Comparison of ENCODE assay signal across 12 mouse cellular contexts in genomic region chr10:93143986-93144314, GRCm38 (mm10). TPM values are rescaled to one million over a fixed set of nuclear protein-coding genes. Genes with fewer than 3 reads are reported as not detected.
DNase-seq lines count a peak whose midpoint lies in the region; ATAC-seq and TF ChIP-seq lines count a peak whose summit lies in the region.
"Had no signal": no experiment of that assay in that cellular context is flagged by ENCODE, and none has a peak within 500 bp of the region (broad histone marks: within the 10 kb centered on the region; RNA-seq: fewer than 3 reads in every experiment).

No protein-coding gene starts in this region.

- H3K79me2 ChIP-seq in MEL (ENCODE audit: control insufficient read depth, insufficient read depth, low read length, poor library complexity) = peaks cover 13% of the 10 kb centered on the region

- peak overlapping the region; percentile 62 for H3K4me2 ChIP-seq in heart, embryonic 12.5 days
- peak overlapping the region; percentile 57 for H3K4me2 ChIP-seq in liver, embryonic 11.5 days
- H3K4me2 ChIP-seq in liver, postnatal 0 days (ENCODE audit: low read depth, low read length) = peak overlapping the region; percentile 70
- H3K4me2 ChIP-seq: limb, embryonic 15.5 days had no signal

- TF ChIP-seq RAD21 in MEL (IDR thresholded peaks at IDR 0.05; ENCODE audit: low read depth, low read length) = no peak

- H3K4me3 ChIP-seq in heart, embryonic 12.5 days = 0 out of 2 replicates have a peak overlapping the region, but pooled peaks have one; percentile 36
- H3K4me3 ChIP-seq in liver, embryonic 11.5 days (ENCODE audit: low read depth, low read length) = peak overlapping the region; percentile 32
- H3K4me3 ChIP-seq in MEL (ENCODE audit: control insufficient read depth in 1 of 2, insufficient read depth in 1 of 2, low read depth in 2 of 2, low read length in 2 of 2) = peak overlapping the region; percentile 56 to 58
- H3K4me3 ChIP-seq in liver, postnatal 0 days (ENCODE audit: low read depth, low read length) = peak overlapping the region; percentile 51
- H3K4me3 ChIP-seq: limb, embryonic 15.5 days; myocyte had no signal

- H3K9ac ChIP-seq in heart, embryonic 12.5 days = no peak overlapping the region
- peak overlapping the region; percentile 42 for H3K9ac ChIP-seq in liver, embryonic 11.5 days (ENCODE audit: low read depth, low read length)
- H3K9ac ChIP-seq in MEL (ENCODE audit: control insufficient read depth, low read depth, low read length, poor library complexity, severe bottlenecking) = peak overlapping the region; percentile 78
- peak overlapping the region; percentile 62; the same call in 1 of the 2 replicates for H3K9ac ChIP-seq in liver, postnatal 0 days (replicated peaks)
- H3K9ac ChIP-seq: limb, embryonic 15.5 days had no signal

- 61% methylated on average over 6 of the region's 6 CpGs for WGBS in heart, embryonic 12.5 days
- 45% methylated on average over 6 of the region's 6 CpGs for WGBS in liver, embryonic 11.5 days
- WGBS in liver, postnatal 0 days (ENCODE audit: insufficient replicate concordance) = 33% methylated on average over 6 of the region's 6 CpGs

- H3K9me3 ChIP-seq in heart, embryonic 12.5 days (replicated peaks) = no peaks in the 10 kb centered on the region
- H3K9me3 ChIP-seq in liver, embryonic 11.5 days (ENCODE audit: control insufficient read depth, low read length) = no peaks in the 10 kb centered on the region
- no peaks in the 10 kb centered on the region for H3K9me3 ChIP-seq in MEL (replicated peaks; ENCODE audit: insufficient read depth, low read length)
- no peaks in the 10 kb centered on the region for H3K9me3 ChIP-seq in liver, postnatal 0 days (ENCODE audit: low read length)
- H3K9me3 ChIP-seq: limb, embryonic 15.5 days had no signal

- TF ChIP-seq EP300 in MEL (IDR thresholded peaks at IDR 0.05; ENCODE audit: low read depth in 1 of 2, low read length in 2 of 2) = no peak
- no peak for TF ChIP-seq EP300 in liver, postnatal 0 days (IDR thresholded peaks at IDR 0.05; ENCODE audit: low read depth)

- no peak; a peak in 1 of 4 replicates for TF ChIP-seq POLR2A in MEL (IDR thresholded peaks at IDR 0.05; ENCODE audit: control insufficient read depth in 1 of 2, insufficient read depth in 1 of 2, low read depth in 1 of 2, low read length in 2 of 2, poor library complexity in 1 of 2)

- no peaks in the 10 kb centered on the region for H3K27me3 ChIP-seq in heart, embryonic 12.5 days (replicated peaks)
- H3K27me3 ChIP-seq in liver, embryonic 11.5 days (replicated peaks; ENCODE audit: control insufficient read depth, insufficient read depth, low read length) = no peaks in the 10 kb centered on the region
- no peaks in the 10 kb centered on the region for H3K27me3 ChIP-seq in MEL (ENCODE audit: control insufficient read depth in 1 of 2, insufficient read depth in 2 of 2, low read length in 2 of 2)
- H3K27me3 ChIP-seq in liver, postnatal 0 days (ENCODE audit: insufficient read depth, low read length) = no peaks in the 10 kb centered on the region
- H3K27me3 ChIP-seq: limb, embryonic 15.5 days had no signal

- no peak for DNase-seq in heart, postnatal 14 days
- DNase-seq in liver, embryonic 11.5 days (ENCODE audit: low spot score) = no peak
- no peak for DNase-seq in liver
- peak; percentile 53 for DNase-seq in MEL (ENCODE audit: low read depth, low spot score)
- DNase-seq in liver, postnatal 0 days = no peak
- DNase-seq in retina, embryonic 14.5 days (ENCODE audit: low spot score) = no peak
- DNase-seq: cerebellum, adult 2 months; kidney, postnatal 4 days; right cerebral cortex, postnatal 4 days had no signal

- intact Hi-C loops in heart, postnatal 14 days (cut with DNase I) = no loop called here

- no peaks in the 10 kb centered on the region for H3K36me3 ChIP-seq in heart, embryonic 12.5 days
- no peaks in the 10 kb centered on the region for H3K36me3 ChIP-seq in liver, embryonic 11.5 days (ENCODE audit: control insufficient read depth, insufficient read depth, low read length)
- peaks cover 0 to 27% of the 10 kb centered on the region in 2 experiments; a peak in 2 of 4 replicates for H3K36me3 ChIP-seq in MEL (ENCODE audit: control insufficient read depth in 1 of 2, insufficient read depth in 2 of 2, low read length in 2 of 2)
- H3K36me3 ChIP-seq in liver, postnatal 0 days (replicated peaks; ENCODE audit: insufficient read depth, low read length) = no peaks in the 10 kb centered on the region
- H3K36me3 ChIP-seq: limb, embryonic 15.5 days had no signal

- no peak for TF ChIP-seq CTCF in MEL (IDR thresholded peaks at IDR 0.05 in 2 of 3, conservative IDR thresholded peaks at IDR 0.05 in 1 of 3; ENCODE audit: control insufficient read depth in 1 of 3, insufficient read depth in 1 of 3, low read depth in 2 of 3, low read length in 3 of 3, poor library complexity in 1 of 3, severe bottlenecking in 1 of 3)
- no peak for TF ChIP-seq CTCF in liver, postnatal 0 days (IDR thresholded peaks at IDR 0.05; ENCODE audit: low read depth)

- peaks cover 12% of the 10 kb centered on the region for H3K4me1 ChIP-seq in heart, embryonic 12.5 days (replicated peaks)
- H3K4me1 ChIP-seq in liver, embryonic 11.5 days (replicated peaks; ENCODE audit: control insufficient read depth, insufficient read depth, low read length) = peaks cover 12% of the 10 kb centered on the region
- H3K4me1 ChIP-seq in MEL (ENCODE audit: control insufficient read depth in 1 of 2, insufficient read depth in 2 of 2, low read length in 2 of 2) = peaks cover 8 to 28% of the 10 kb centered on the region in 2 experiments
- peaks cover 32% of the 10 kb centered on the region for H3K4me1 ChIP-seq in liver, postnatal 0 days (ENCODE audit: insufficient read depth)
- H3K4me1 ChIP-seq: limb, embryonic 15.5 days had no signal

- peak overlapping the region; percentile 59; the same call in 1 of the 2 replicates for H3K27ac ChIP-seq in heart, embryonic 12.5 days (ENCODE audit: poor library complexity, severe bottlenecking)
- H3K27ac ChIP-seq in liver, embryonic 11.5 days (ENCODE audit: low read depth, low read length) = peak overlapping the region; percentile 97
- peak overlapping the region; percentile 100 for H3K27ac ChIP-seq in MEL (ENCODE audit: control insufficient read depth, low read depth, low read length)
- peak overlapping the region; percentile 85 for H3K27ac ChIP-seq in liver, postnatal 0 days (ENCODE audit: low read depth)
- H3K27ac ChIP-seq: limb, embryonic 15.5 days had no signal

- ATAC-seq in heart, embryonic 12.5 days (ENCODE audit: insufficient number of reproducible peaks, low FRiP score) = no peak
- ATAC-seq in liver, embryonic 11.5 days (replicated peaks; ENCODE audit: low FRiP score) = no peak
- ATAC-seq in liver, postnatal 0 days = no peak

TF ChIP-seq in MEL, 35 proteins besides CTCF, POLR2A, EP300 and RAD21:
- peak; percentile 93 for TF ChIP-seq ZNF384 (IDR thresholded peaks at IDR 0.05; ENCODE audit: low read depth, low read length)
- no peak for TF ChIP-seq BHLHE40 (IDR thresholded peaks at IDR 0.05; ENCODE audit: borderline replicate concordance, low read depth, low read length)
- TF ChIP-seq CHD1 (IDR thresholded peaks at IDR 0.05; ENCODE audit: low read depth, low read length) = peak; percentile 71; the same call in 1 of the 2 replicates
- TF ChIP-seq MAX (IDR thresholded peaks at IDR 0.05; ENCODE audit: low read length) = no peak
- TF ChIP-seq ZKSCAN1 (IDR thresholded peaks at IDR 0.05; ENCODE audit: low read depth, low read length) = 0 out of 2 replicates have a peak, but pooled peaks have one; percentile 37
- TF ChIP-seq TBP (IDR thresholded peaks at IDR 0.05; ENCODE audit: low read depth, low read length) = no peak

RNA-seq across cellular contexts. Expression of gene Cdk17, which starts 16.7 kb away (rescaled TPM):
- polyA plus RNA-seq in heart, embryonic 12.5 days (2016; fragmentation: Nextera tagmentation; extraction: Ambion mirVana) = 25.2 and 27.1 TPM in 2 replicates
- 10 to 100 TPM; 28.0 to 28.3 TPM for total RNA-seq in heart, postnatal 14 days (2021)
- polyA plus RNA-seq in liver, embryonic 11.5 days (2014; fragmentation: Nextera tagmentation; extraction: Ambion mirVana) = 23.1 and 23.7 TPM in 2 replicates
- 25.6 and 28.9 TPM in 2 replicates for total RNA-seq in MEL (2012; rRNA removed)
- polyA plus RNA-seq in MEL (2012; ENCODE audit: insufficient read depth in 1 of 2, insufficient read length in 2 of 2, low read depth in 1 of 2, low replicate concordance in 2 of 2, missing spikeins in 1 of 2) = 100 to 1,000 TPM in 1 of 2 experiments, 10 to 100 TPM in 1; 32.9 to 155 TPM
- 7.4 and 8.4 TPM in 2 replicates for polyA plus RNA-seq in liver, postnatal 0 days (2015; fragmentation: Nextera tagmentation; extraction: Ambion mirVana)
